Mouse (Mus musculus) kidney, postnatal 4 days (tissue): ENCODE results near the gene Fam117a.
A peak's percentile ranks its signal among the peaks of the same experiment; 100 is the strongest.

Experiments used
- DNase-seq, 2 experiments: peaks; one replicate each; pipeline ENCODE4 v3.0.0; 2021; ENCODE audit warnings: mixed read lengths in 2 of 2

Fam117a gene

DNA sequence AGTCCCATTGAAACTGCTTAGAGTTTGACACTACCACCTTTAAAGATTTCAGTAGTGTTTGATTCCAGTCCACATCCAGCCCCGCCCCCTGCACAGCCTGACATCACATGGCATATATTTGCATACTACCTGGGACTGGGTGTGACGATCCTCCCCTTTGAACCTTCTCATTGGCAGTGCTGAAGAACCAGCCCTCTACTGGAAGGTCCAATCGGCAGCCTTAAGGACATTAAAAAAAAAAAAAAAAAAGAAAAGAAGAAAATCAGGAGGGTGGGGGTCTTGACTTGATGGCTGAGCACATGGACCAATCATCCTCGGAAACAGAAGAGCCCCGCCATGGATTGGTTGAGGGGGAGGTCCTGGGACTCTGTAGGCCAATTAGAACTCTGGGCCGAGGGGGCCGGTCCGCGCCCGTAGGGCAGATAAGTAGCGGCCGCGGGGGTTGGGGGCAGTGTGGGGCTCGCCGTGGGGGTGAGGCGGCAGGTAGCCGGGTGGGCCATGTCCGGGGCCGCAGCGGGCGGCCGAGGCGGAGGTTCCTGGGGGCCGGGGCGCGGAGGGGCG, at the start of gene Fam117a:
Gene Fam117a (plus strand): TSS at position 451 of the 561 bp plus-strand sequence.
- peak; percentile 87 to 93 for DNase-seq

DNA sequence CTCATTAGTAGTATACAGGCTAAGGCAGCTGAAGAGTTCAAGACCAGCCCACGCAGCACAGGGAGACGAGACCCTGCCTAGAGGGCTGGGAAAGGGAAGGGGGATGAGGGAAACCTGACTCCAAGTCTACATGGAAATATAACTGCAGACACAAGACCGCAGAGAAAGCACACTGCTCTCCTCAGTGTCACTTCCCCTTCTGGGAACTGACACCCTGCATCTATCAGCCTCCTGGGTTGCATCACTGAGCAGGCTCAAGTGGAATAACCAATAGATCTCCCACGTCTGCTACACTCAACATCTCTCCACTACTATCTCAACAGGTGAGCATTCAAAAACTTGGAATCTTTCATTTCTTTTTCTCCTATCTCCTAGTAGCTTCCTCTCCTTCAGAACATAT, 44.8 kb upstream of the Fam117a start:
- DNase-seq: no peak

DNA sequence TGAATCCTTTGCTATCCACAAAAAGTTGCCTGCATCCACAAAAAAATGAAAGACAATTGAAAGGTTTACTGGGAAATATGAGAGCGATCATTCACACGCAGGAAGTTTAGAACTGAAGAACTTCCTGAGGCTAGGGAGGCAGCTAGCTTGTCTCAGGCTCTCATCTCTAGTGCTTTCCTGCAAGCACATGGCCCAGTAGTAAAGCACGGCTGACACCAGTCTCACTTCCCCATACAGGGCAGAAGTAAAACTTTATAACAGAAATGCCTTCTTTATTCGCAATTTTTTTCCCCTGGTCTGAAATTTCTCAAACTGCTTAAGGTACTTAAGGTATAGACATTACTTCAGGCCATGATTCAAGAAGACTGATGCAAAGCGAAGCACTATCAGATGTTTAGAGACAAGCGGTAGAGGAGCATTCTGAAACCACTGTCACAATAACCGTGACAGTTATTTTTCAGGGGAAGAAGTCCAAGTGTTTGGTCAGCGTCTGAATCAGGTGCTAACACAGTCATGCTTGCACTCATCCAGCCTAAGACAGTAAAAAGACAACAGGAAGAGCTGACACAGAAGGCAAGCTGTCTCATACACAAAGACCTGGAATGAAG, 43.7 kb upstream of the Fam117a start:
- DNase-seq: no peak

DNA sequence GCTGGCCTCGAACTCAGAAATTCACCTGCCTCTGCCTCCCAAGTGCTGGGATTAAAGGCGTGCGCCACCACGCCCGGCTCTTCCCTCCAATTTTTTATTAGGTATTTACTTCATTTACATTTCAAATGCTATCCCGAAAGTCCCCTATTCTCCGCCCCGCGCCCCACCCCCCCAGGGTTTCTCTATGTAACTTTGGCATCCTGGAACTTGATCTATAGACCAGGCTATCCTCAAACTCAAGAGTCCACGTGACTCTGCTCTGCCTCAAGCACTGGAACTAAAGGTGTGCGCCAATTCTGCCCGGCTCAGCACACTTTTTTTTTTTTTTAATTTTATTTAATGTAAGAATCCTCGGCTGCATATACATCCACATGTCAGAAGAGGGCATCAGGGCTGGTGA, 41.1 kb upstream of the Fam117a start:
- DNase-seq: no peak

DNA sequence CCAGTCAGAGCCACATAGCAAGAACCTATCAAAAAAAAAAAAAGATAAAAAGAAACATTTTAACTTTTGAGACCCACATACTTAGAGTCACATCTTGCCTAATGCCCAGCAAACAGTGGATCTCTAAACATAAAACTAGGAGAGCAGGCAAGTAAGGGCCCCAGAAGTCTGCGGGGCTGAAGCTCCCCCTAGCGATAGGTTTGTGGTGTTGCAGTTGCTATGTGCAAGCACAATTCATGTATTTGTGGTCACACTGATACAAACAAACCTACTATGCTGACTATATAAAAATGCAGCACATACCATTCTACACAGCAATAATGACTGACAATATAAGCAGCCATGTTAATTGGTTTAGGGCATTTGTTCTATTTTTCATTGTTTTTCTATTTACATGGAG, 38.7 kb upstream of the Fam117a start:
- DNase-seq: peak; percentile 26 to 29

DNA sequence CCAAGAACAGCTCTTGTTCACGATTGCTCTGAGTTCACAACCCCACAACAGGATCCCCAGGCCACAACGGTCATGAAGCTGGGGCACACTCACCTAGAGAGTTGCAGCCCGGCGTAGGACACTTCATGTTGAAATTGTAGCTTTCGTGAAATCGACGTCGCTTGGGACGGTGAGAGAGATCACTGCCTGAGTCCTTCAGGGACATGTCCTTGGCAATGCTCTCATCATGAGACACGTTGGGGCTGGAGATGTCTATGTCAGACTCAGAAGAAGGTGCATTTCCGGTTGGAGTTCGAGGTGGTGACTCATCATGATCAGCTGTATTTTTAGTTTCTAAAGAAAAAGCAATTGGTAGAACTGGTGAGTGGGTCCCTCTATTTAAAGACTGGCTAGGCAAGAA, 36.9 kb upstream of the Fam117a start:
- DNase-seq: no peak

DNA sequence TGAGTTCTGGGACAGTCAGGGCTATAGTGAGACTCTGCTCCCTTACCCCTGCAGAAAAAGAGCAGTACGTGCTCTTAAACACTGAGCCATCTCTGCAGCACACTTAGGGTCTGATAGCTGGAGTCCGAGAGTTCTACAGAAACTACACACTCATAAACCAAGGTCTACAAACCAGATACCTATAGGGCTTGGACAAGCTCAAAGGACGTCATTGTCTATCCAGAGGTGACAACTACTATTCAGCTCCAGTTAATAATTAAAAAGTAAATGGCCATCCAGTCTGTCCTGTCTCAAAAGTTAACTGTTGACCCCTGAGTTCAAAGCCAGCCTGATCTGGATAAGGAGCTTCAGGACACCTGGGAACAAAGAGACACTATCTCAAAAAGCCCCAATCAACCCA, 35.0 kb upstream of the Fam117a start:
- DNase-seq: no peak

DNA sequence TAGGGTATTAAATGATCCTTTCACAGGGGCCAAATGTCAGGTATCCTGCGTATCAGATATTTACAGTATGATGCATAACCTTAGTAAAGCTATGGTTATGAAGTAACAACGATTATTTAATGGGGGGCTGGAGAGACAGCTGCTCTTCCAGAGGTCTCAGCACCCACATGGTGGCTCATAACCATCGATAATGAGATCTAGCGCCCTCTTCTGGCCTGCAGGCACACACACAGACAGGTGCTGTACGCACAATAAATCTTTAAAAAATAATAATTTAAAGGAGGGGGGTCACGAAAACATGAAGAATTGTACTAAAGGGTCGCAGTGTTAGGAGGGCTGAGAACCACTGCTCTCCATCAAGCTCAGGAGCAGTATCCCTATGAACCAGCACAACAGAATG, 31.2 kb upstream of the Fam117a start:
- DNase-seq: no peak

DNA sequence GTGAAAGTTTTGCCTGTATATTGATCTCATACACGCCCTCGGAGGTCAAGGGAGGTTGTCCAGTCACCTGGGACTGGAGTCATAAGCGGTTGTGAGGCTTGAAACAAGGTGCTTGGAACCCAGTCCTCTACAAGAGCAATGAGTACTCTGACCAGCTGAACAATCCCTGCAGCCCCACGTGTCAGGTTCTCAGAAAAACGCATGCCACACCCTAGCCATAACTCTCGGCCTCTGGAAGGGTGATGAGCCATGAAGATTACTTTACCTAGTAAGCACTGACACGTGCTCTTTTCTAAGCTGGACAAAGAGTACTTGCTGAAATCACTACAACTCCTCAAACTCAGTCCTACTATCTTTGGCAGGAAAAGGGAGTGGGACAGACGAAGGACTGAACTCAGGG, 29.3 kb upstream of the Fam117a start:
- DNase-seq: no peak

DNA sequence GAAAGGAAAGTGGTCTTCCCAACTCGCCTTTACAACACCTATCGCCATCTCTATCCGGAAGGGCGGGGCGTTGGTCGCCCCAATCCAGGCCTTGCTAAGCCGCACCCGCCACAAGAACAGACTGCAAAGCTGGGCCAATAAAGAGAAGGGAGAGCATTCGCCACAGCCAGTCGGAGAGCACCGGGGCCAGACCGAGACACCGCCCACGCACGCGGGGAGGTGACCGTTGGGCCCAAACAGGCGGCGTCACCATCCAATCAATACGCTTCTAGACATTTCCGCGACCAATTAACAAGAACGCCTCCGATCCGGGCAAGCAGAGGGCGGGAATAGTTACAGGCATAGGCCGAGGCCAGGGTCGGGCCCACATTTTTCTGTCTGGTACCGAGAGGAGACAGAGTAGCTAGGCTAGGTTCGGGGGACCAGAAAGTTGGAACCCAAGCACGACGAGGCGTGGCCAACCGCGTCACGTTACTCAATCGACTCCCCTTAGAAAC, 27.3 kb upstream of the Fam117a start:
- peak; percentile 96 to 98 for DNase-seq

DNA sequence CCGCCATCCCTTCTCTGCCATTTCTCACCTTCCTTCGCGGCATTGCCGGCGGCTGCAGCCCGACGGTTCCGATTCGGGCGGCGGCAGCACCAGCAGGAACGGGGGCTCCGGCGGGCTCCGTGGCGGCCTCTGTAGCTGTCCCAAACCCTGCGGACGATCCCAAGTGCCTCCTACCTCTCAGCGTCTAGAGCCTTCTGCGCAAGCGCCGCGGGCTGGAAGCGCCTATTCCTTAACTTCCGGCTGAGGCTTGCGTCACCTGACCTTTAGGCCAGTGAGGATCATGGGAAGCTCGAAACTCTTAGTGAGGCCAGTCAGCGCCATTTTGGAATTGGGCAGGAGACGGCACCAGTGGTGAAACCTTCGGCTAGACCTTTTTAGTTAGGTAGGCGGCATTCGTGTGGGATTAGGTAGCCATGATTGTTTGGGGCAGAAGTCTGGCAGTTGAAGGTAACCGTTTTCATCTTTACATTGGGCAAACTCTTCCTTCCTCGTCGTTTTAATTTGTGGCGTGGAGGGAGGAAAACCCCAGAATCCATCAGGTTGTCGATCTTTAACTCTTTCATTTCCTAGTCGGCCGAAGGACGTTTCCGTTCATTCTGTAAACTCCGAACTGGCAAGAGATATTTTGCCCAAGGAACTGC, 26.7 kb upstream of the Fam117a start, which contains the start of gene Kat7:
Gene Kat7 (minus strand): TSS at position 240 of the 641 bp plus-strand sequence.
- peak; percentile 97 to 99 for DNase-seq

DNA sequence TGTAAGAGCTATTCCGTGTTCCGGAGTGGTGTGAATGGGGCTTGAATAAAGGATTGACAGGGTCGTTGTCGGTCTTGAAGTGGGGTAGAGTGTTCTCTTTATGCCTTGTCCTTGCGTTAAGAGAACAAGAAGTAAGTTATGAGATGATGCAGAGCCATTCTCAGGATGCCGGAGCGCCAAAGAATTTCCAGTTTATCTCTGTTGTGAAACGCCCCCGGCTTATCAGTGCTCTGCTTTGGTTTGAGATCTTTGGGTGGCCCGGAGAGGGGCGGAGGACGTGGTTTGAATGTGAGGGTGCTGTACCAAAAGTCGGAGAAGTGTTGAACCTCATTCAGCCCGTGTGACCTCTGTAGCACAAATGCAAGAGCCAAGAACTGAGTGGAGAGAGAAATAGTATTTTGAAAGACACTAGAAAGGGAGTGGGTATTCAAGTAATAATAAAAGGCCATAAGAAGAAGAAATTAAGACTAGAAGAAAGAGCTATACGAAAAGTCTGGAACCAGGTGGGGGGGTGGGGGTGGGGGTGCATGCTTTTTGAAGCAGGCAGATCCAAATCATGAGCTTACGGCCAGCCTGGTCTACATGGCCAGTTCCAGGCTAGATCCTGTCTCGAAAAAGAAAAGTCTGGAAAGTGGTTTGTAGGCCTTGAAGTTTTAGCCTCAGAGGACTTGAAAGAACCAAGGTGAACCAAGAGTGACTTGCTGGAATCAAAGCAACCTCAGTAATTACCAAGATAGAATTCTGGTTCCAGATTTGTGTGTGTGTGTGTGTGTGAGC, 26.0 kb upstream of the Fam117a start:
- DNase-seq: peak in 1 of 2 experiments; percentile 37

DNA sequence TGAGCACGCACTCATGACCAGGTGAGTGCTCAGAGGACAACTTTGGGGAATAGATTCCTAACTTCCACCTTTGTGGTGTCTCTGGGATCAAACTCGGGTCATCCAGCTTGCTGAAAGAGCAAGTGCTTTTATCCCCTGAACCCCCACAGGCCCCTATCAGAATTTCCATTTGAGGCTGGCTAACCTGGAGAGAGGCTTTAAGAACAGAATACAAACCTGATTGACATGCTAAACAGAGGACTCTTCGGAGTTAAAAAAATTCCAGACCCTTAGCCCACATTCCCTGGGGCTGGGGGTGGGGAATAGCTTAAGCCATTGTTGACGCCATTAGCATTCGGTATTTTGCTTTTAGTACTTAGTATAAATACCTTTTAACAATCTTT, 25.4 kb upstream of the Fam117a start:
- DNase-seq: peak in 1 of 2 experiments; percentile 7

DNA sequence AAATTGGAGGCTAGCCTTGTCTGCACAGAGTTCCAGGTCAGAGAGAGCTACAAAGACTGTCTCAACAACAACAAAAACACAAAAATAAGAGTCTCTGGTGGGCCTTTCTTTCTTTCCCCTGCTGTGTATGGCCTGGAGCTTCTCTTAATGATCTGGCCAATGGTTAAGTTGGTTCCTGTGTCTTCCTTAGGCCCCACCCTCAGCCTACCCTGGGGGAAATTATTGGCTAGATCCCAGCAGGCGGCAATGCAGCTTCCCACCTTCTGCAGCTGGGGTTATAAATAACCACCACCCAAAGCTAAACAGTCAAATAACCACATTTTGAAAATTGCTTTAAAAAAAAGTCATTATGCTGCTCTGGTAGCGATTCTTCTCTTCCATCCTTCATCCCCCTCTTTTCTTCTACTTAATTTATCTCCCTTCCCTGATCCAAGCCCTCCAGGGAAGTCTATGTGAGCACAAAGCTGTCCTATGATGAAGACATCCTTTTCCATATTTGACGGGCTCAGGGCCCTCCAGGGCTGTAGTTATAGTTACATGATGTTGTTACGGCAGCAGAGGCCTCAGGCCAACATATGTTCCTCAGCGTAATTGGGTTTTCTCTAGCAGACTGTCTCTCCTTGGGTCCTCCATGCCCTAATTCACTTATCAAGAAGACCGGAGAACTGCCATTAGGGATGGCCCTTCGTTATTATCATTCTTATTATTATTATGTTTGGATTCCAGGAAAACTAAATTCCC, 21.4 kb upstream of the Fam117a start:
- no peak for DNase-seq

DNA sequence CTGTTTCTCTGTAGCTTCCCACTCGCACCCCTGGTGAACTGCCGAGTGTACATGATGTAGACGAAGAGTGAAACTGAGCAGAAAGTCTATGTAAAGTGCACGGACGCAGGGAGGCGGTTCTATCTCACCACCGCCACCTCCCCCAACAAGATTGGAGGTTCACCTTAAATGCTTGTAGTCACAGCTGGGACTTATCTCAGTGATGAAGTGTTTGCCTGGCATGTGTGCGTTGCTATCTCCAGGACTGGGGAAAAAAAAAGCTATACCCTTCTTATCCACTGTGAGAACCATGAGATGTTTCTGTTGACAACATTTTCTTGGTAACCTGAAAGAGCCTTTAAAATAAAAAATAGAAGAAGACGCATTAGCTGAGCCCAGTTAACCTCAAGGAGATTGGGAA, 18.7 kb upstream of the Fam117a start:
- DNase-seq: no peak

DNA sequence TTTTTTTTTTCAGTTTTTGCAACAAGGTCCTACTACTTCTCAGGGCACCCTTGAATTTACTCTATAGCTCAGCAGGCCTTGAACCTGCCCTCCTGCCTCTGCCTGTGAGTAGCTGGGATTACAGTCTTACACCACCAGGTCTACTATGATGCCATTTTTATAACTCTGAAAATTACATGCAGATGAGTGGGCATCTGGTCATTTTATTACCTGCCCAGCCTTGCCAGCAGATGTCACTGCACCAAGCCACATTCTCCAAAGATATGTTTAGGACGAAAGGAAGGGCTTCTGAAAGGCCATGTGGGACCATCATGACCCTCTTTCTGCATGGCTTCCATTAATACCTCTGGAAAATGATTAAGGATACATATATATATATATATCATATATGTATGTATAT, 17.3 kb upstream of the Fam117a start:
- peak; percentile 25 to 28 for DNase-seq

DNA sequence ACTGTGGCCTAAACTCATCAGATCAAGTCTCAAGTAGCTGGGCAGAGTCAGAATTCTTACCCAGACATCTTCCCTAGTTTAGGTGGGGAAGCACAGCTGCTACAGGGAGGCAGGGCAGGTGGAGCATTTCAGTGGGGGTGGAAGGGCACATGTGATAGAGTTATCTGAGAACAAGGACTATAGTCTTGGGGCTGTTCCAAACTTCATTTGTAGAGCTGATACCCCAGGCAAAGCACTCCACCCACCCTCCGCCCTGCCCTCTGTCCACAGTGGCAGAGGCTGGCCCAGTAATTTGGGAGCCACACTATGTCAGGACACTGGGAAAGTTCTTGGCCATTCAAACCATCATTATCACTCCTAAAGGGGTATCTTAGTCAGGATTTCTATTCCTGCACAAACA, 16.8 kb upstream of the Fam117a start:
- DNase-seq: no peak

DNA sequence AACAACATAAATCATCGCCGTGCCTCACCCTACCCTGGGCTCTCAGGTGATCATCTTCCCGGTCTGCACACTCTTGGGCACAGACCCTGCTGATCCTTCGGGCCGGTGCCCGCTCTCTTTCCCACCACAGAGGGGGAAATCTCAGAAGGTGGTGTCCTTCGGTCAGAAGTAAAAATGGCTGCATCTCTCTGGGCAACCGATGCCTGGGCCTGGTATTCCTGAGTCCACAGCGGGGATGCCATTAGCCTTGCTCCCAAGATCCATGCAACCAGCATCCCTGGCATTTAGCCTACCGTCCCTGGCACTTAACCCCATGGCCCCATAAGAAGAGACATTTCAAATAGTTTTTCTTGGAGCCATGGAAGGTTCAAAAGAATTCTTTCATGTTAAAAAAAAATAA, 12.6 kb upstream of the Fam117a start:
- DNase-seq: no peak

DNA sequence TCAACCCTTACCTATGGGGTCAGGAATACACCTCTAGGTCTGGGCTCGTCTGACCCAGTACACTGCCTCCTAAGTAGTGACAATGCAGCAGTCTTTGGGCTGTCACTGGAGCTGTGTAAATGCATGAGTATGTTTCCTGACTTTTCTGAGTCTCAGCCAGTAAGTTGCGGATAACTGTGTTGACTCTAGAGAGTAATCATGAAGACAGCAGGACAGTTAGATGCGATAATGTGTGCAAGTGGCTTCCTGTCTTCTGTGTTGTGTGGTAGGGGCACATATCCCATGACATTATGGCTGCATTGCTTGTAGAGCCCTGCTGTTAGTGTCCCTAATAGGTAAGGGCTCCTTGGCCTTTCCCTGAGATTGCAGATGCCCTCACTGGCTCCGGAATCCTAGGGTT, 11.0 kb upstream of the Fam117a start:
- DNase-seq: no peak

DNA sequence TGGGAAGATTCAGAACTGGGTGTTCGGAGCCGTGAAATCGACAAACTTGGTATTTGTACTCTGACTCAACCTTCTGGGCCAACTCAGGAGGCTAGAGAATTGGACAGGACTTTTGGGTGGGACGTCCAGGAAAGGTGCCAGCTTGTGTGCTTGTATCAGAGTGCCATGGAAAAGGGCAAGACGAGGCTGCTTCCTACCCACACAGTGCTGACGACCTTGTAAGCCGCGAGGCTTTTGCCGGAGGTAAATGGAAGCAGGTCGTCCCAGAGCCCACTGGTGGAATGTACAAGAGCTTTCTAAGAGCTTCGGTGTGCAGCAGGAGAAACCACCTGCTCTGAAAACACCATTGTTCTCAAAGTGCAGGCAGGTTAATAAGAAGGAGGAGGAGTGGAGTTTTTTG, 10.6 kb upstream of the Fam117a start:
- no peak for DNase-seq

DNA sequence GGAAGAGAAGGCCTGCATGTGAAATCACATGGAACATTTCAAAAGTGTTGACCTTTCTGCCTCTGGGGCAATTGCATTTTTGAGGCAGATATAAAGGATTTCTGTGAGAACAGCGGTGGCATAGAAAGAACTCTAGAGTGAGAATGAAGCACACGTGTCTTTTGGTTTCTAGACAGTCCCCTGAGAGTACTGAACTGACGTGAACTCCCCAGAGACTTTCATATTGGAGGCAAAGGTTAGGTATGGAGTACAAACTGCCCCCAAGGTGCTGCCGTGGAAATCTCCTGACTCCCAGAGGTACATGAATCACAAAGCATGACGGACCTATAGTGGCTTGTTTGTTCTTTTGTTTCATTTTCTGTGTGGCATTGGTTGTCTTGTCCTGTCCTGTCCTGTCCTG, 8.2 kb upstream of the Fam117a start:
- DNase-seq: no peak

DNA sequence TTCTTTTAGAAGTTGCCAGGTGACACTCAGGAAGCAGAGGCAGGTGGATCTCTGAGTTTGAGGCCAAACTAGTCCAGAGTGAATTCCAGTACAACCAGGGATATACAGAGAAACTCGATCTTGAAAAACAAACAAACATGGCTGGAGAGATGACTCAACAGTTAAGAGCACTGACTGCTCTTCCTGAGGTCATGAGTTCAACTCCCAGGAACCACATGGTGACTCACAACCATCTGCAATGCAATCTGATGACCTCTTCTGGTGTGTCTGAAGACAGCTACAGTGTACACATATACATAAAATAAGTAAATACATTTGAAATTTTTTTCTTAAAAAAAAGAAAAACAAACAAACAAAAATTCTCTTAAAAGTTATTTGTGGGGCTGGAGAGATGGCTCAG, 6.2 kb upstream of the Fam117a start:
- DNase-seq: no peak

DNA sequence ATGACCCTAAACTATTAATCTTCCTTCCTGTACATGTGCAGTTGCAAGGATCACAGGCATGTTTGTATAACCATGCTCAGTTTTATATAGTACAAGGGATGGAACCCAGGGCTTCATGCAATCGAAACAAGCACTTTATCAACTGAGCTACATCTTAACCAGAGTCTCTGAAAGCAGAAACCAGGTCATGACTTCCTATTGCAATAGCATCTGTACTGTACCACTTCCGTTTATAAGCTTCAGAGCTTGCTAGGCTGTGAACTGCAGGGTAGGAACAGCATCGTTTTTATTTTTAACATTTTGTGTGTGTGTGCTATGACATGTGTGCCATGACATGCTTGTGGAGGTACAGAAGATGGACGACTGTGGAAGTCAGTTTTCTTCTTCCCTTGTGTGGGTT, 3.6 kb upstream of the Fam117a start:
- DNase-seq: no peak
